Mouse (Mus musculus) small intestine, adult 2 months (tissue): Measurements from ENCODE around the gene Lgr4. TPM values are rescaled to one million over a fixed set of nuclear protein-coding genes. Genes with fewer than 3 reads are reported as not detected.

ENCODE experiments used
- H3K27ac ChIP-seq: fragments of 200-500 bp; 2 replicates; pipeline ENCODE4 v1.5.1; 2012; ENCODE audit warnings: low read depth, low read length, control low read depth, inconsistent platforms; ENCODE audit not compliant: insufficient read depth
- H3K27me3 ChIP-seq: fragments of 200-500 bp; 2 replicates; pipeline ENCODE4 v1.6.1; 2012; ENCODE audit warnings: mild to moderate bottlenecking, moderate library complexity, low read length, inconsistent platforms; ENCODE audit not compliant: control insufficient read depth, insufficient read depth
- H3K36me3 ChIP-seq: fragments of 200-500 bp; 2 replicates; pipeline ENCODE4 v1.6.1; 2012; ENCODE audit warnings: mild to moderate bottlenecking, low read length, control low read depth, inconsistent platforms; ENCODE audit not compliant: control insufficient read depth, insufficient read depth
- H3K4me1 ChIP-seq: fragments of 200-500 bp; 2 replicates; pipeline ENCODE4 v1.6.1; 2012; ENCODE audit warnings: low read length, inconsistent platforms, mixed read lengths; ENCODE audit not compliant: control insufficient read depth, insufficient read depth, insufficient read length
- H3K4me3 ChIP-seq: fragments of 200-500 bp; 2 replicates; pipeline ENCODE4 v1.5.1; 2012; ENCODE audit warnings: low read depth, mild to moderate bottlenecking, control low read depth, inconsistent platforms, low read length, moderate library complexity
- CTCF ChIP-seq: fragments of 200-500 bp; IDR thresholded peaks from 2 replicates; pipeline ENCODE4 v1.5.1; 2012; ENCODE audit warnings: low read depth, mild to moderate bottlenecking, control low read depth, inconsistent platforms, low read length, moderate library complexity, mixed read lengths; ENCODE audit not compliant: insufficient replicate concordance, insufficient read length; ENCODE audit errors: extremely low read depth
- POLR2A ChIP-seq: fragments of 200-500 bp; IDR thresholded peaks from 2 replicates; pipeline ENCODE4 v1.6.1; 2012; ENCODE audit warnings: low read depth, mild to moderate bottlenecking, control low read depth, inconsistent platforms, low read length, moderate library complexity
- WGBS: fragments of 180-500 bp; shearing (Covaris S2); methylation state at CpG from one replicate; pipeline ENCODE4 v1.1.7; 2018; 5-methylcytosine and 5-hydroxymethylcytosine counted together
- polyA plus RNA-seq: library from polyadenylated mRNA; depleted of rRNA; stranded (reverse); fragments of >200 nt; gene quantifications from 2 replicates; pipeline ENCODE4 v1.2.3, GENCODE M21; 2012

Lgr4 gene
- polyA plus RNA-seq, 1 experiment, result 51.4 TPM

DNA sequence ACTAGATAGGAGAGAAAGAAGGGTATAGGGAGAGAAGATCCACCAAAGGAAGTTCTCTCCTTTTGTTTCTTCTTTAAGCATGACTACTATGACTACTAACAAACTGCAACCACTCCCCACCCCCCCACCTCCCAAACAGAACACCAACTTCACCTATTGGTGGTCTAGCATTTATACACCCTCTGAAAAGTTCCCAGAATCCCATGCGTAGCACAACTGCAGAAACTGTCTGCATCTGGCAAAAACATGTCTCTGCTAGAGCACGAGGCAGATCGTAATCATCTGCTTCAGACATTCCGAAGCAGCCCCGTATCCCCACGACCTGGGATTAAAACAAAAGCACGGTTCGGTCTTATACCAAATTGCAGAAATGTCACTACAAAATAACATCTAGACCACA lies 5.2 kb upstream of the Lgr4 start:
- WGBS, result 97% methylated on average over 8 of the region's 8 CpGs

DNA sequence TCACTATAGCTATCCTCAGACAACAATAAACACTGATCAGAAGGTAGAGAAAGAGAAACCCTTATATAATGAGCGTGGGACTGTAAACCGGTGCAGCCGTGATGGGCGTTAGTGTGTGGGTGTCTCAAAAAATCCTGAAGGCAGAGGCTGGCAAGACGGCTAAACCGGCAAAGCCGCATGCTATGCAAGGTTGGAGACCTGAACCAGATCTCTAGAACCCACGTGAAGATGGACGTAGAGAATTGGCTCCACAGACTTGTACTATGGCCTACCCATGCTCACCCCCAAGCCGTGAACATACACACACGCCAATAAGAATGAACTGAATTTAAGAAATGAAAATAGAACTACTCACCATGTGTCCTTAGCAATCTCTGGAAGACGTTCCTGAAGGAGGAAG lies 4.7 kb upstream of the Lgr4 start:
- 90% methylated on average over 12 of the region's 12 CpGs for WGBS
- Histone ChIP-seq H3K4me3 (no peak overlapping the region), H3K27ac (no peak overlapping the region), H3K36me3 (no peaks in the 10 kb centered on the region), H3K27me3 (no peaks in the 10 kb centered on the region), H3K4me1 (peaks cover 4% of the 10 kb centered on the region; the same call in 1 of the 2 replicates)
- TF ChIP-seq CTCF, result no peak
- no peak for TF ChIP-seq POLR2A

More for the DNA sequence above, 5.2 kb upstream of the Lgr4 start:
- Histone ChIP-seq H3K27ac (no peak overlapping the region), H3K4me3 (no peak overlapping the region), H3K4me1 (peaks cover 4% of the 10 kb centered on the region; the same call in 1 of the 2 replicates), H3K27me3 (no peaks in the 10 kb centered on the region), H3K36me3 (no peaks in the 10 kb centered on the region)
- no peak for TF ChIP-seq POLR2A
- no peak for TF ChIP-seq CTCF

- no peak for TF ChIP-seq CTCF
- no peak for TF ChIP-seq POLR2A
- Histone ChIP-seq H3K4me3 (no peak overlapping the region), H3K36me3 (no peaks in the 10 kb centered on the region), H3K27ac (no peak overlapping the region), H3K4me1 (peaks cover 4% of the 10 kb centered on the region; the same call in 1 of the 2 replicates), H3K27me3 (no peaks in the 10 kb centered on the region)
- WGBS, result 84% methylated on average over 8 of the region's 8 CpGs
Observed at GRCm38 (mm10) chr2:109913241-109913640, 4.2 kb upstream of the Lgr4 start.

GRCm38 (mm10) chr2:109914601-109915000 lies 2.8 kb upstream of the Lgr4 start:
- H3K36me3 ChIP-seq, result no peaks in the 10 kb centered on the region
- no peaks in the 10 kb centered on the region for H3K27me3 ChIP-seq
- TF ChIP-seq POLR2A, result no peak
- no peak overlapping the region for H3K27ac ChIP-seq
- peaks cover 4% of the 10 kb centered on the region; the same call in 1 of the 2 replicates for H3K4me1 ChIP-seq
- H3K4me3 ChIP-seq, result no peak overlapping the region

DNA sequence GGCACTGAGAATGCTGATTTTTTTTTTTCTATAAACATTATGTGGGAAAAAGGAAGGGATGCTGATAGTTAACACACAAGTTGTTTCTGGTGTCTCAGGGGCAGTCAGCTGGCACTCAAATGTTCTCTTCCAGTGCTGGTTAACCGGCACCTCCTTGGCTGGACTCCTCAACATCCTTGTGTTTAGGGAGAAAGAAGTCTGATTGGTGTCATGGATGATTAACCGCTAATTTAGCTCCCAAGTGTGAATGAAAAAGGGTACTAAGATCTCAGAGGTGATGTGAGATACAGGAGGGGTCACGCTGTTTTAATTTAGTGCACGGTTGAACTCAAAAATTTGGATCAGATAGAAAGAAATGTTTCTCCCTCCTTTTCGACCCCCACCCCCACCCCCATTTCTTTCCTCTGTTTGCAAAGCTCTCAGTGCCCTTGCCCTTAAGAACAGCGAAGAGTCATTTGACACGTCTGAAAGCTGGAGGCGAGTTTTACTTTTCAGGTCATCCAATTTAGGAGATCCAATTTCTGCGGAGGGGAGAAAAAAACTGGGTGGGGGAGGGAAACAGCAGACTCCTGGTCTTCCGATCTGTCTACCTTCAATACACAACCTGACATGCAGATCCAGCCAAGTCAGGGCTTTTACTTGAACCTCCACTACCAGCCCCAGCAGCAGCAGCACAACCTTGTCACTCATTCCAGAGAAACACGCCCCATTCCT lies 508 bp upstream of the Lgr4 start:
- Histone ChIP-seq H3K4me3 (peak overlapping the region; percentile 31; the same call in 1 of the 2 replicates), H3K27me3 (no peaks in the 10 kb centered on the region), H3K27ac (no peak overlapping the region), H3K36me3 (no peaks in the 10 kb centered on the region), H3K4me1 (peaks cover 4% of the 10 kb centered on the region; the same call in 1 of the 2 replicates)
- 9% methylated on average over 11 of the region's 11 CpGs for WGBS
- no peak for TF ChIP-seq POLR2A
- TF ChIP-seq CTCF, result no peak

DNA sequence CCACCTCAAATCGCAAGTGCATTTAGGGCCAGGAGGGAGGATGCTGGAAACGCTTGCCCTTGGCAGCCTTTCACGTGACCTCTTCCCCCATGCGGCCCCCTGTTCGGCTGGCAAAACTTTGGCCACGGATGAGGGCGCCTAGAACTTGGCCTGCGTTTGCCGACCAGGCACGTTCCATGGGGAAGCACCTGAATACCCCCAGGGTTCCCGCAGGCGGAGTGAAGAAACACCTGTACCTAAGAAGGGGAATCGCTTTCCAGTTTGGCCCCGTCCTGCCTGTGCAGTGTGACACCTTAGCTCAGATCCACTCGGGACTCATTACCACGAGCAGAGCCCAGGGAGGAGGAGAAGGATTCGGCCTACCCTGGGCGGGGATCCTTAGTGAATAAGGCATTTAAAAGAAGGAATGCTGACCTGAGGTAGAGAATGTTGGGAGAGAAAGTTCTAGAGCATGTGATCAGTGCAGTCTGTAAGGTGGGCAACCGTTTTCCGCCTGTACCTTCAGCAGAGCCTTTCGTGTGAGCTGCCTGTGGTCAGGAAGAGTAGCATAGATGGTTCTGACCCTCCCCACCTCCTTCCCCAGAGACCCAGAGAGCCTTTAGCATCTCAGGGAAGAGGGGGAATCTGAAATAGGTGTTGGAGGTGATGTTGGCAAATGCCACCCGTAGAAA lies 1.3 kb downstream of the Lgr4 start:
- Histone ChIP-seq H3K27ac (peak overlapping the region; percentile 20; the same call in 1 of the 2 replicates), H3K27me3 (no peaks in the 10 kb centered on the region), H3K4me1 (peaks cover 4% of the 10 kb centered on the region; the same call in 1 of the 2 replicates), H3K36me3 (no peaks in the 10 kb centered on the region), H3K4me3 (peak overlapping the region; percentile 87)
- TF ChIP-seq CTCF, result no peak
- TF ChIP-seq POLR2A, result no peak
- 8% methylated on average over 22 of the region's 22 CpGs for WGBS

DNA sequence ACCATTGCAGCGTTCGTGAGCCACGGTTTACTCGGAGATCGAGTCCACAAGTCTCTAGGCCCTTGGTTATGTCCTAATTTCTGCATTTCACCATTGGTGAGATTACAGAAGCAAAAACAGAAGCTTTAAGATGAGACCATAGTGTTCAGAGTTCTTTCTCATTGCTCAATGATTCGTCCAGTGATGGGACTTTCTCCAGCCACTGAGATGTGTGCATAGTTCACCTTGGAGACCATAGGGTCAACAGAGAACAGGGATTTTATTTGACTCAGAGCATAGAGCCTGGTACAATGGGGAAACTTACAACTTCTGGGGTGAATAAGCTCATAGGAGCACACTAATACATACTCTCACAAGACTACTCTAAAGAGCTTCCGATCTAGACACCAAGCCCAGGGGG lies 3.0 kb downstream of the Lgr4 start:
- 25% methylated on average over 7 of the region's 7 CpGs for WGBS
- H3K36me3 ChIP-seq, result no peaks in the 10 kb centered on the region
- H3K27ac ChIP-seq, result peak overlapping the region; percentile 14
- no peaks in the 10 kb centered on the region for H3K27me3 ChIP-seq
- H3K4me3 ChIP-seq, result peak overlapping the region; percentile 37
- TF ChIP-seq POLR2A, result no peak
- no peak for TF ChIP-seq CTCF
- no peaks in the 10 kb centered on the region; the same call in 1 of the 2 replicates for H3K4me1 ChIP-seq
